Mouse (Mus musculus): Measurements from ENCODE around the gene Dock1. TPM values are rescaled to one million over a fixed set of nuclear protein-coding genes. Genes with fewer than 3 reads are reported as not detected.

The Dock1 gene
- polyA plus RNA-seq, 1 experiment, result 19.6 TPM

GRCm38 (mm10) chr7:134943063-134943462, 272.6 kb downstream of the Dock1 start:
- DNase-seq, result no peak
- 63% methylated on average over 6 of the region's 6 CpGs for WGBS
- TF ChIP-seq POLR2A (IDR thresholded peaks at IDR 0.05; ENCODE audit: low read depth, low read length) (no peak), CTCF (conservative IDR thresholded peaks at IDR 0.05; ENCODE audit: insufficient read depth, insufficient read length, low read depth, low read length) (no peak)

GRCm38 (mm10) chr7:134943701-134944100, 273.2 kb downstream of the Dock1 start:
- H3K4me3 ChIP-seq (ENCODE audit: insufficient read depth, low read depth, low read length), result no peak overlapping the region
- no peak for DNase-seq
- 70% methylated on average over 7 of the region's 7 CpGs for WGBS
- H3K27ac ChIP-seq (ENCODE audit: insufficient read depth, low read depth, low read length), result 0 out of 2 replicates have a peak overlapping the region, but pooled peaks have one; percentile 19
- H3K36me3 ChIP-seq (ENCODE audit: control insufficient read depth, insufficient read depth, low read length), result no peaks in the 10 kb centered on the region
- peaks cover 6% of the 10 kb centered on the region; the same call in 1 of the 2 replicates for H3K4me1 ChIP-seq (ENCODE audit: control insufficient read depth, insufficient read depth, low read length)
- H3K27me3 ChIP-seq (replicated peaks; ENCODE audit: control insufficient read depth, insufficient read depth, low read length), result no peaks in the 10 kb centered on the region
- TF ChIP-seq POLR2A (IDR thresholded peaks at IDR 0.05; ENCODE audit: low read depth, low read length) (no peak), CTCF (conservative IDR thresholded peaks at IDR 0.05; ENCODE audit: insufficient read depth, insufficient read length, low read depth, low read length) (no peak)

More at GRCm38 (mm10) chr7:134943063-134943462, 272.6 kb downstream of the Dock1 start:
- no peak overlapping the region for H3K27ac ChIP-seq (ENCODE audit: insufficient read depth, low read depth, low read length)
- no peak overlapping the region for H3K4me3 ChIP-seq (ENCODE audit: insufficient read depth, low read depth, low read length)
- no peaks in the 10 kb centered on the region for H3K36me3 ChIP-seq (ENCODE audit: control insufficient read depth, insufficient read depth, low read length)
- peaks cover 6% of the 10 kb centered on the region; the same call in 1 of the 2 replicates for H3K4me1 ChIP-seq (ENCODE audit: control insufficient read depth, insufficient read depth, low read length)
- H3K27me3 ChIP-seq (replicated peaks; ENCODE audit: control insufficient read depth, insufficient read depth, low read length), result no peaks in the 10 kb centered on the region

- Histone ChIP-seq H3K4me1 (ENCODE audit: control insufficient read depth, insufficient read depth, low read length) (peaks cover 6% of the 10 kb centered on the region; the same call in 1 of the 2 replicates), H3K4me3 (ENCODE audit: insufficient read depth, low read depth, low read length) (no peak overlapping the region), H3K27ac (ENCODE audit: insufficient read depth, low read depth, low read length) (no peak overlapping the region), H3K36me3 (ENCODE audit: control insufficient read depth, insufficient read depth, low read length) (no peaks in the 10 kb centered on the region), H3K27me3 (replicated peaks; ENCODE audit: control insufficient read depth, insufficient read depth, low read length) (no peaks in the 10 kb centered on the region)
- 92% methylated on average over 7 of the region's 7 CpGs for WGBS
- TF ChIP-seq CTCF (conservative IDR thresholded peaks at IDR 0.05; ENCODE audit: insufficient read depth, insufficient read length, low read depth, low read length), result no peak; the same call in 1 of the 2 replicates
- no peak for TF ChIP-seq POLR2A (IDR thresholded peaks at IDR 0.05; ENCODE audit: low read depth, low read length)
- DNase-seq, result no peak
These were observed 275.7 kb downstream of the Dock1 start for GRCm38 (mm10) chr7:134945925-134946716.

GRCm38 (mm10) chr7:134959086-134959485, 288.6 kb downstream of the Dock1 start:
- Histone ChIP-seq H3K27me3 (replicated peaks; ENCODE audit: control insufficient read depth, insufficient read depth, low read length) (no peaks in the 10 kb centered on the region), H3K36me3 (ENCODE audit: control insufficient read depth, insufficient read depth, low read length) (no peaks in the 10 kb centered on the region), H3K27ac (ENCODE audit: insufficient read depth, low read depth, low read length) (no peak overlapping the region), H3K4me3 (ENCODE audit: insufficient read depth, low read depth, low read length) (no peak overlapping the region), H3K4me1 (ENCODE audit: control insufficient read depth, insufficient read depth, low read length) (no peaks in the 10 kb centered on the region)
- TF ChIP-seq CTCF (conservative IDR thresholded peaks at IDR 0.05; ENCODE audit: insufficient read depth, insufficient read length, low read depth, low read length) (no peak), POLR2A (IDR thresholded peaks at IDR 0.05; ENCODE audit: low read depth, low read length) (no peak)
- no peak for DNase-seq
- WGBS, result 80% methylated on average over 6 of the region's 6 CpGs

- no peaks in the 10 kb centered on the region for H3K4me1 ChIP-seq (ENCODE audit: control insufficient read depth, insufficient read depth, low read length)
- H3K36me3 ChIP-seq (ENCODE audit: control insufficient read depth, insufficient read depth, low read length), result no peaks in the 10 kb centered on the region
- TF ChIP-seq POLR2A (IDR thresholded peaks at IDR 0.05; ENCODE audit: low read depth, low read length) (no peak), CTCF (conservative IDR thresholded peaks at IDR 0.05; ENCODE audit: insufficient read depth, insufficient read length, low read depth, low read length) (peak; percentile 78)
- no peak overlapping the region for H3K27ac ChIP-seq (ENCODE audit: insufficient read depth, low read depth, low read length)
- H3K27me3 ChIP-seq (replicated peaks; ENCODE audit: control insufficient read depth, insufficient read depth, low read length), result no peaks in the 10 kb centered on the region
- H3K4me3 ChIP-seq (ENCODE audit: insufficient read depth, low read depth, low read length), result no peak overlapping the region
- DNase-seq, result peak; percentile 36
- 73% methylated on average over 4 of the region's 4 CpGs for WGBS
These were observed 290.4 kb downstream of the Dock1 start for GRCm38 (mm10) chr7:134960871-134961270.

- no peak for DNase-seq
- H3K27me3 ChIP-seq (replicated peaks; ENCODE audit: control insufficient read depth, insufficient read depth, low read length), result no peaks in the 10 kb centered on the region
- no peak overlapping the region for H3K27ac ChIP-seq (ENCODE audit: insufficient read depth, low read depth, low read length)
- no peaks in the 10 kb centered on the region for H3K36me3 ChIP-seq (ENCODE audit: control insufficient read depth, insufficient read depth, low read length)
- no peaks in the 10 kb centered on the region for H3K4me1 ChIP-seq (ENCODE audit: control insufficient read depth, insufficient read depth, low read length)
- TF ChIP-seq POLR2A (IDR thresholded peaks at IDR 0.05; ENCODE audit: low read depth, low read length), result no peak
- no peak for TF ChIP-seq CTCF (conservative IDR thresholded peaks at IDR 0.05; ENCODE audit: insufficient read depth, insufficient read length, low read depth, low read length)
- no peak overlapping the region for H3K4me3 ChIP-seq (ENCODE audit: insufficient read depth, low read depth, low read length)
- 90% methylated on average over 2 of the region's 2 CpGs for WGBS
These were observed 291.2 kb downstream of the Dock1 start for GRCm38 (mm10) chr7:134961608-134962007.

GRCm38 (mm10) chr7:134990244-134990643, 319.8 kb downstream of the Dock1 start:
- Histone ChIP-seq H3K4me3 (ENCODE audit: insufficient read depth, low read depth, low read length) (no peak overlapping the region), H3K4me1 (ENCODE audit: control insufficient read depth, insufficient read depth, low read length) (no peaks in the 10 kb centered on the region), H3K36me3 (ENCODE audit: control insufficient read depth, insufficient read depth, low read length) (no peaks in the 10 kb centered on the region), H3K27me3 (replicated peaks; ENCODE audit: control insufficient read depth, insufficient read depth, low read length) (no peaks in the 10 kb centered on the region), H3K27ac (ENCODE audit: insufficient read depth, low read depth, low read length) (no peak overlapping the region)
- 85% methylated on average over 3 of the region's 3 CpGs for WGBS
- DNase-seq, result no peak
- no peak for TF ChIP-seq POLR2A (IDR thresholded peaks at IDR 0.05; ENCODE audit: low read depth, low read length)
